ENCODE assay signal across 17 mouse cellular contexts in genomic region chr1:63954172-63954571, GRCm38 (mm10).
DNase-seq lines count a peak whose midpoint lies in the region; ATAC-seq and TF ChIP-seq lines count a peak whose summit lies in the region.
"Had no signal": no experiment of that assay in that cellular context is flagged by ENCODE, and none has a peak within 500 bp of the region (broad histone marks: within the 10 kb centered on the region; RNA-seq: fewer than 3 reads in every experiment).

No protein-coding gene starts in this region.

- H3K27me3 ChIP-seq in forebrain, embryonic 10.5 days (ENCODE audit: poor library complexity, severe bottlenecking), result no peaks in the 10 kb centered on the region
- no peaks in the 10 kb centered on the region for H3K27me3 ChIP-seq in forebrain, embryonic 16.5 days (replicated peaks; ENCODE audit: control insufficient read depth, insufficient read depth, low read length)
- H3K27me3 ChIP-seq in hindbrain, embryonic 14.5 days (ENCODE audit: control insufficient read depth, insufficient read depth, low read length), result no peaks in the 10 kb centered on the region
- no peaks in the 10 kb centered on the region for H3K27me3 ChIP-seq in hindbrain, embryonic 12.5 days
- no peaks in the 10 kb centered on the region for H3K27me3 ChIP-seq in midbrain, embryonic 14.5 days (ENCODE audit: control insufficient read depth, insufficient read depth, low read length)
- no peaks in the 10 kb centered on the region for H3K27me3 ChIP-seq in midbrain, postnatal 0 days (ENCODE audit: insufficient read depth, low read length)
- H3K27me3 ChIP-seq: embryonic facial prominence, embryonic 15.5 days; forebrain, embryonic 13.5 days; hindbrain, embryonic 15.5 days; kidney, embryonic 15.5 days; liver, embryonic 15.5 days; stomach, embryonic 15.5 days had no signal

- H3K4me1 ChIP-seq in forebrain, embryonic 10.5 days, result peaks cover 19% of the 10 kb centered on the region
- peaks cover 5% of the 10 kb centered on the region; the same call in 1 of the 2 replicates for H3K4me1 ChIP-seq in forebrain, embryonic 16.5 days (replicated peaks; ENCODE audit: control insufficient read depth, insufficient read depth, low read length)
- H3K4me1 ChIP-seq in hindbrain, embryonic 14.5 days (replicated peaks; ENCODE audit: control insufficient read depth, insufficient read depth, low read length), result peaks cover 15% of the 10 kb centered on the region
- peaks cover 9% of the 10 kb centered on the region for H3K4me1 ChIP-seq in hindbrain, embryonic 12.5 days
- H3K4me1 ChIP-seq in midbrain, embryonic 14.5 days (ENCODE audit: control insufficient read depth, insufficient read depth, low read length), result no peaks in the 10 kb centered on the region
- no peaks in the 10 kb centered on the region for H3K4me1 ChIP-seq in midbrain, postnatal 0 days (ENCODE audit: insufficient read depth, low read length)
- H3K4me1 ChIP-seq: embryonic facial prominence, embryonic 15.5 days; forebrain, embryonic 13.5 days; liver, embryonic 15.5 days; stomach, embryonic 15.5 days had no signal

- no peak for TF ChIP-seq CTCF in midbrain, postnatal 0 days (IDR thresholded peaks at IDR 0.05)

- H3K4me3 ChIP-seq in forebrain, embryonic 10.5 days, result no peak overlapping the region
- no peak overlapping the region for H3K4me3 ChIP-seq in forebrain, embryonic 16.5 days (replicated peaks; ENCODE audit: low read length)
- no peak overlapping the region for H3K4me3 ChIP-seq in hindbrain, embryonic 14.5 days (replicated peaks; ENCODE audit: low read length)
- no peak overlapping the region for H3K4me3 ChIP-seq in hindbrain, embryonic 12.5 days
- no peak overlapping the region for H3K4me3 ChIP-seq in midbrain, embryonic 14.5 days (replicated peaks; ENCODE audit: low read depth, low read length)
- no peak overlapping the region for H3K4me3 ChIP-seq in midbrain, postnatal 0 days (ENCODE audit: low read depth, low read length)
- H3K4me3 ChIP-seq: embryonic facial prominence, embryonic 15.5 days; forebrain, embryonic 13.5 days; heart, embryonic 13.5 days; hindbrain, embryonic 15.5 days; kidney, embryonic 15.5 days; limb, embryonic 12.5 days; liver, embryonic 15.5 days; stomach, embryonic 15.5 days had no signal

- no peak for DNase-seq in forebrain, embryonic 10.5 days (ENCODE audit: extremely low spot score, low spot score)
- DNase-seq in hindbrain, embryonic 14.5 days (ENCODE audit: low spot score), result no peak
- no peak for DNase-seq in midbrain, embryonic 14.5 days
- DNase-seq in midbrain, postnatal 0 days (ENCODE audit: low spot score), result no peak
- DNase-seq in lung, postnatal 10 days, result peak; percentile 17
- no peak for DNase-seq in kidney, postnatal 36 days

- 56% methylated on average over 2 of the region's 2 CpGs for WGBS in forebrain, embryonic 10.5 days
- WGBS in forebrain, embryonic 16.5 days, result 60% methylated on average over 2 of the region's 2 CpGs
- 73% methylated on average over 2 of the region's 2 CpGs for WGBS in hindbrain, embryonic 14.5 days
- 62% methylated on average over 2 of the region's 2 CpGs for WGBS in hindbrain, embryonic 12.5 days
- WGBS in midbrain, embryonic 14.5 days, result 75% methylated on average over 2 of the region's 2 CpGs
- WGBS in midbrain, postnatal 0 days, result 61% methylated on average over 2 of the region's 2 CpGs

- no peaks in the 10 kb centered on the region for H3K36me3 ChIP-seq in forebrain, embryonic 10.5 days (replicated peaks)
- no peaks in the 10 kb centered on the region for H3K36me3 ChIP-seq in forebrain, embryonic 16.5 days (ENCODE audit: control insufficient read depth, insufficient read depth)
- no peaks in the 10 kb centered on the region for H3K36me3 ChIP-seq in hindbrain, embryonic 14.5 days (replicated peaks; ENCODE audit: control insufficient read depth, insufficient read depth)
- H3K36me3 ChIP-seq in hindbrain, embryonic 12.5 days, result no peaks in the 10 kb centered on the region
- H3K36me3 ChIP-seq in midbrain, embryonic 14.5 days (ENCODE audit: control insufficient read depth, insufficient read depth, low read length), result no peaks in the 10 kb centered on the region
- no peaks in the 10 kb centered on the region for H3K36me3 ChIP-seq in midbrain, postnatal 0 days (ENCODE audit: insufficient read depth, low read length)
- H3K36me3 ChIP-seq: embryonic facial prominence, embryonic 15.5 days; heart, embryonic 13.5 days; hindbrain, embryonic 15.5 days; kidney, embryonic 15.5 days; limb, embryonic 12.5 days; liver, embryonic 15.5 days; stomach, embryonic 15.5 days had no signal

- H3K27ac ChIP-seq in forebrain, embryonic 10.5 days, result 0 out of 2 replicates have a peak overlapping the region, but pooled peaks have one; percentile 25
- no peak overlapping the region for H3K27ac ChIP-seq in forebrain, embryonic 16.5 days (ENCODE audit: low read length)
- no peak overlapping the region for H3K27ac ChIP-seq in hindbrain, embryonic 14.5 days
- H3K27ac ChIP-seq in hindbrain, embryonic 12.5 days, result no peak overlapping the region
- no peak overlapping the region for H3K27ac ChIP-seq in midbrain, embryonic 14.5 days (replicated peaks; ENCODE audit: low read depth, low read length)
- no peak overlapping the region for H3K27ac ChIP-seq in midbrain, postnatal 0 days (ENCODE audit: low read depth, low read length)
- H3K27ac ChIP-seq: embryonic facial prominence, embryonic 15.5 days; forebrain, embryonic 13.5 days; heart, embryonic 13.5 days; hindbrain, embryonic 15.5 days; kidney, embryonic 15.5 days; limb, embryonic 12.5 days; liver, embryonic 15.5 days; macrophage; stomach, embryonic 15.5 days had no signal

- H3K9ac ChIP-seq in forebrain, embryonic 16.5 days (replicated peaks; ENCODE audit: low read depth, low read length), result no peak overlapping the region
- H3K9ac ChIP-seq in hindbrain, embryonic 14.5 days, result no peak overlapping the region
- no peak overlapping the region for H3K9ac ChIP-seq in hindbrain, embryonic 12.5 days
- H3K9ac ChIP-seq in midbrain, embryonic 14.5 days (replicated peaks; ENCODE audit: low read length), result no peak overlapping the region
- H3K9ac ChIP-seq in midbrain, postnatal 0 days (replicated peaks; ENCODE audit: low read length, poor library complexity, severe bottlenecking), result no peak overlapping the region
- H3K9ac ChIP-seq: embryonic facial prominence, embryonic 15.5 days; forebrain, embryonic 13.5 days; heart, embryonic 13.5 days; hindbrain, embryonic 15.5 days; kidney, embryonic 15.5 days; limb, embryonic 12.5 days; liver, embryonic 15.5 days; stomach, embryonic 15.5 days had no signal

- no peak for ATAC-seq in forebrain, embryonic 16.5 days
- no peak for ATAC-seq in hindbrain, embryonic 14.5 days (ENCODE audit: low FRiP score)
- ATAC-seq in hindbrain, embryonic 12.5 days (ENCODE audit: low FRiP score), result no peak
- no peak for ATAC-seq in midbrain, embryonic 14.5 days (ENCODE audit: low FRiP score, low TSS enrichment)
- ATAC-seq in midbrain, postnatal 0 days (ENCODE audit: low FRiP score), result no peak

- H3K4me2 ChIP-seq in forebrain, embryonic 16.5 days (ENCODE audit: low read length), result no peak overlapping the region
- H3K4me2 ChIP-seq in hindbrain, embryonic 14.5 days (replicated peaks), result peak overlapping the region; percentile 25; the same call in 1 of the 2 replicates
- no peak overlapping the region; the same call in 1 of the 2 replicates for H3K4me2 ChIP-seq in hindbrain, embryonic 12.5 days (replicated peaks)
- peak overlapping the region; percentile 25; the same call in 1 of the 2 replicates for H3K4me2 ChIP-seq in midbrain, embryonic 14.5 days (ENCODE audit: low read length)
- H3K4me2 ChIP-seq in midbrain, postnatal 0 days (ENCODE audit: low read depth, low read length, poor library complexity, severe bottlenecking), result no peak overlapping the region
- H3K4me2 ChIP-seq: embryonic facial prominence, embryonic 15.5 days; forebrain, embryonic 13.5 days; liver, embryonic 15.5 days; stomach, embryonic 15.5 days had no signal

- H3K9me3 ChIP-seq in forebrain, embryonic 10.5 days, result no peaks in the 10 kb centered on the region
- H3K9me3 ChIP-seq in forebrain, embryonic 16.5 days (ENCODE audit: control insufficient read depth, low read length), result no peaks in the 10 kb centered on the region
- no peaks in the 10 kb centered on the region for H3K9me3 ChIP-seq in hindbrain, embryonic 14.5 days (ENCODE audit: control insufficient read depth, low read length)
- H3K9me3 ChIP-seq in hindbrain, embryonic 12.5 days (replicated peaks), result no peaks in the 10 kb centered on the region
- H3K9me3 ChIP-seq in midbrain, embryonic 14.5 days (ENCODE audit: control insufficient read depth, low read length), result no peaks in the 10 kb centered on the region
- H3K9me3 ChIP-seq in midbrain, postnatal 0 days (ENCODE audit: low read length), result no peaks in the 10 kb centered on the region
- H3K9me3 ChIP-seq: embryonic facial prominence, embryonic 15.5 days; forebrain, embryonic 13.5 days; heart, embryonic 13.5 days; hindbrain, embryonic 15.5 days; kidney, embryonic 15.5 days; limb, embryonic 12.5 days; liver, embryonic 15.5 days; stomach, embryonic 15.5 days had no signal

Comparison
In these comparisons a context has a peak if more than half of its experiments do, and no peak if none do; other contexts are left out.
1. H3K4me2 ChIP-seq: peak in hindbrain, embryonic 14.5 days (single experiment) and midbrain, embryonic 14.5 days (single experiment); none in forebrain, embryonic 16.5 days (single experiment), hindbrain, embryonic 12.5 days (single experiment) and midbrain, postnatal 0 days (single experiment).